Mouse (Mus musculus) ES-E14 (cell line): ENCODE data around the gene Serpinb9g. TPM values are rescaled to one million over a fixed set of nuclear protein-coding genes. Genes with fewer than 3 reads are reported as not detected.
"Not testable (repeated sequence)": the region's sequence is repeated elsewhere in the genome, so short reads cannot be mapped to it uniquely, and the experiment has no call there.

ENCODE experiments used
- DNase-seq: peaks from one replicate; pipeline ENCODE4 v3.0.0-alpha.2; 2013; ENCODE audit warnings: low read depth, low spot score
- H3K27ac ChIP-seq: 2 replicates; pipeline ENCODE4 v1.5.1; 2012; ENCODE audit warnings: low read depth, mild to moderate bottlenecking, low read length, moderate library complexity, mixed read lengths; ENCODE audit not compliant: poor library complexity, insufficient read depth, severe bottlenecking
- H3K36me3 ChIP-seq: 2 replicates; pipeline ENCODE4 v1.6.1; 2012; ENCODE audit warnings: mild to moderate bottlenecking, low read length, moderate library complexity, mixed read lengths; ENCODE audit not compliant: control insufficient read depth, poor library complexity, insufficient read depth, severe bottlenecking
- H3K4me1 ChIP-seq, 2 experiments: fragments of 150-350 bp in 1 of 2; sonication (generic) in 1 of 2; 2 replicates each; pipeline ENCODE4 v1.6.1; 2012; ENCODE audit warnings: low read length in 2 of 2, mild to moderate bottlenecking in 1 of 2, mixed read lengths in 1 of 2; ENCODE audit not compliant: control insufficient read depth in 2 of 2, insufficient read depth in 2 of 2, poor library complexity in 1 of 2
- H3K4me3 ChIP-seq, 2 experiments: fragments of 150-350 bp in 1 of 2; sonication (generic) in 1 of 2; 2 replicates each; pipeline ENCODE4 v1.5.1; 2012; ENCODE audit warnings: low read length in 2 of 2, low read depth in 1 of 2, mild to moderate bottlenecking in 1 of 2, mixed read lengths in 1 of 2; ENCODE audit not compliant: insufficient read depth in 1 of 2, poor library complexity in 1 of 2, severe bottlenecking in 1 of 2
- H3K9ac ChIP-seq: 2 replicates; pipeline ENCODE4 v1.6.1; 2012; ENCODE audit warnings: low read depth, mild to moderate bottlenecking, low read length, mixed read lengths; ENCODE audit not compliant: poor library complexity, insufficient read depth, severe bottlenecking
- H3K9me3 ChIP-seq: fragments of 150-350 bp; sonication (generic); 2 replicates; pipeline ENCODE4 v1.6.1; 2012; ENCODE audit warnings: low read depth, mild to moderate bottlenecking, low read length; ENCODE audit not compliant: control insufficient read depth, insufficient read depth
- CHD2 ChIP-seq: IDR thresholded peaks from 2 replicates; pipeline ENCODE4 v1.6.1; 2014; ENCODE audit warnings: mild to moderate bottlenecking, low read depth, low read length, inconsistent platforms
- HCFC1 ChIP-seq: IDR thresholded peaks from 2 replicates; pipeline ENCODE4 v1.6.1; 2012; ENCODE audit warnings: low read length, inconsistent platforms, borderline replicate concordance; ENCODE audit not compliant: insufficient read depth
- MAFK ChIP-seq: IDR thresholded peaks from 2 replicates; pipeline ENCODE4 v1.6.1; 2014; ENCODE audit warnings: mild to moderate bottlenecking, low read depth, low read length, inconsistent platforms; ENCODE audit not compliant: insufficient read depth
- ZC3H11A ChIP-seq: IDR thresholded peaks from 2 replicates; pipeline ENCODE4 v1.6.1; 2012; ENCODE audit warnings: low read depth, mild to moderate bottlenecking, inconsistent platforms, low read length, borderline replicate concordance
- ZNF384 ChIP-seq: IDR thresholded peaks from 2 replicates; pipeline ENCODE4 v1.6.1; 2012; ENCODE audit warnings: low read depth, low read length, inconsistent platforms
- in situ Hi-C, 2 experiments: fragments of 600-800 bp; cut with MboI; formaldehyde crosslinking; loops; one replicate each; pipeline ENCODE4 v1.15.1; 2025; ENCODE audit warnings: low sequenced_read_pairs in 2 of 2, inconsistent platforms in 1 of 2; ENCODE audit not compliant: unreplicated experiment in 2 of 2
- total RNA-seq: library from RNA; depleted of rRNA; stranded (reverse); fragments of 300-350 nt; gene quantifications from 2 replicates; pipeline ENCODE4 v1.2.3, GENCODE M21; 2012; rRNA removed

Serpinb9g gene
- total RNA-seq, result 0.98 TPM in 1 of 2 replicates, not detected in the other

- DNase-seq, H3K9me3 ChIP-seq, H3K36me3 ChIP-seq, in situ Hi-C loops, H3K4me1 ChIP-seq, H3K9ac ChIP-seq, H3K27ac ChIP-seq, H3K4me3 ChIP-seq: not testable (repeated sequence)
These were observed at the start of gene Serpinb9g for GRCm38 (mm10) chr13:33484490-33484889. Gene Serpinb9g (plus strand): TSS chr13:33484790.

- H3K4me1 ChIP-seq, H3K9me3 ChIP-seq: not testable (repeated sequence)
These were observed 718 bp upstream of the Serpinb9g start for GRCm38 (mm10) chr13:33483872-33484271.

GRCm38 (mm10) chr13:33524629-33525028 is 40.0 kb downstream of the Serpinb9g start:
- Histone ChIP-seq H3K4me3 (no peak overlapping the region), H3K9me3 (no peaks in the 10 kb centered on the region)
- TF ChIP-seq ZNF384 (no peak), ZC3H11A (no peak), MAFK (no peak), HCFC1 (no peak), CHD2 (no peak)

More at GRCm38 (mm10) chr13:33483872-33484271, 718 bp upstream of the Serpinb9g start:
- H3K27ac ChIP-seq, H3K4me3 ChIP-seq, H3K36me3 ChIP-seq, H3K9ac ChIP-seq, in situ Hi-C loops, DNase-seq: not testable (repeated sequence)

GRCm38 (mm10) chr13:33532814-33533213 is 48.2 kb downstream of the Serpinb9g start:
- H3K4me3 ChIP-seq, result no peak overlapping the region
- H3K27ac ChIP-seq, result no peak overlapping the region
- H3K36me3 ChIP-seq, result no peaks in the 10 kb centered on the region
- TF ChIP-seq ZC3H11A (no peak), ZNF384 (no peak), CHD2 (no peak), MAFK (no peak), HCFC1 (no peak)
- no peak for DNase-seq
- H3K9ac ChIP-seq, result no peak overlapping the region
- H3K9me3 ChIP-seq, result no peaks in the 10 kb centered on the region
- no peaks in the 10 kb centered on the region for H3K4me1 ChIP-seq
- in situ Hi-C loops, result no loop called here

More at GRCm38 (mm10) chr13:33524629-33525028, 40.0 kb downstream of the Serpinb9g start:
- Histone ChIP-seq H3K36me3 (no peaks in the 10 kb centered on the region), H3K4me1 (no peaks in the 10 kb centered on the region), H3K9ac (no peak overlapping the region), H3K27ac (no peak overlapping the region)
- DNase-seq, result no peak
- in situ Hi-C loops, result no loop called here

Other genes starting within 250 kb of the Serpinb9g start
- 1.5 TPM in 1 of 2 replicates, not detected in the other for gene Serpinb9e, start 235.2 kb upstream of the Serpinb9g start, total RNA-seq
- gene Serpinb9f, start 160.7 kb upstream of the Serpinb9g start, total RNA-seq, result 0.76 TPM in 1 of 2 replicates, not detected in the other
- not detected in 2 replicates for gene Gm11397, start 89.0 kb upstream of the Serpinb9g start, total RNA-seq
- gene Serpinb6d, start 176.6 kb downstream of the Serpinb9g start, total RNA-seq, result not detected in 2 replicates